8 mouse cellular contexts compared by ENCODE assay signal in genomic region chr2:55818220-55818619, GRCm38 (mm10).
DNase-seq lines count a peak whose midpoint lies in the region; ATAC-seq and TF ChIP-seq lines count a peak whose summit lies in the region.

No protein-coding gene starts in this region.

- H3K27ac ChIP-seq in forebrain, embryonic 13.5 days: peak overlapping the region; percentile 65
- no peak overlapping the region for H3K27ac ChIP-seq in midbrain, postnatal 0 days (ENCODE audit: low read depth, low read length)

- H3K4me2 ChIP-seq in forebrain, embryonic 13.5 days: peak overlapping the region; percentile 46
- no peak overlapping the region for H3K4me2 ChIP-seq in midbrain, postnatal 0 days (ENCODE audit: low read depth, low read length, poor library complexity, severe bottlenecking)

- H3K9ac ChIP-seq in forebrain, embryonic 13.5 days: 0 out of 2 replicates have a peak overlapping the region, but pooled peaks have one; percentile 46
- no peak overlapping the region for H3K9ac ChIP-seq in midbrain, postnatal 0 days (replicated peaks; ENCODE audit: low read length, poor library complexity, severe bottlenecking)

- 0 out of 2 replicates have a peak overlapping the region, but pooled peaks have one; percentile 2 for H3K4me3 ChIP-seq in forebrain, embryonic 13.5 days
- peak overlapping the region; percentile 3; the same call in 1 of the 2 replicates for H3K4me3 ChIP-seq in midbrain, postnatal 0 days (ENCODE audit: low read depth, low read length)

- peak; percentile 8 for DNase-seq in gastrocnemius, postnatal 10 days
- DNase-seq in gastrocnemius, adult 8-10 months (ENCODE audit: low spot score in 2 of 2): no peak
- peak; percentile 71 for DNase-seq in adipocyte (ENCODE audit: low spot score)
- DNase-seq in layer of hippocampus, adult 9-10 months (ENCODE audit: low spot score): peak; percentile 39
- DNase-seq in midbrain, postnatal 0 days (ENCODE audit: low spot score): peak; percentile 76
- DNase-seq in ovary, postnatal 36 days (ENCODE audit: low spot score): no peak

- WGBS in forebrain, embryonic 13.5 days: 4% methylated on average over 7 of the region's 7 CpGs
- WGBS in midbrain, postnatal 0 days: 18% methylated on average over 7 of the region's 7 CpGs

- H3K36me3 ChIP-seq in forebrain, embryonic 13.5 days (ENCODE audit: poor library complexity, severe bottlenecking): no peaks in the 10 kb centered on the region
- H3K36me3 ChIP-seq in midbrain, postnatal 0 days (ENCODE audit: insufficient read depth, low read length): no peaks in the 10 kb centered on the region

- peaks cover 9% of the 10 kb centered on the region; the same call in 1 of the 2 replicates for H3K4me1 ChIP-seq in forebrain, embryonic 13.5 days
- H3K4me1 ChIP-seq in midbrain, postnatal 0 days (ENCODE audit: insufficient read depth, low read length): no peaks in the 10 kb centered on the region

- TF ChIP-seq CTCF in midbrain, postnatal 0 days (IDR thresholded peaks at IDR 0.05): no peak

- no peaks in the 10 kb centered on the region for H3K9me3 ChIP-seq in forebrain, embryonic 13.5 days (replicated peaks)
- no peaks in the 10 kb centered on the region for H3K9me3 ChIP-seq in midbrain, postnatal 0 days (ENCODE audit: low read length)

- no peaks in the 10 kb centered on the region for H3K27me3 ChIP-seq in forebrain, embryonic 13.5 days
- H3K27me3 ChIP-seq in midbrain, postnatal 0 days (ENCODE audit: insufficient read depth, low read length): no peaks in the 10 kb centered on the region

- peak; percentile 96 for ATAC-seq in forebrain, embryonic 13.5 days
- ATAC-seq in midbrain, postnatal 0 days (ENCODE audit: low FRiP score): peak; percentile 60; the same call in 1 of the 2 replicates
- no peak for ATAC-seq in megakaryocyte-erythroid progenitor cell, adult 5-6 weeks (replicated peaks; ENCODE audit: low FRiP score, low TSS enrichment, poor library complexity, severe bottlenecking)

Comparison
In these comparisons a context has a peak if more than half of its experiments do, and no peak if none do; other contexts are left out.
1. DNase-seq: peak in gastrocnemius, postnatal 10 days (single experiment), adipocyte (single experiment), layer of hippocampus, adult 9-10 months (single experiment) and midbrain, postnatal 0 days (single experiment); none in gastrocnemius, adult 8-10 months (0 of 2) and ovary, postnatal 36 days (single experiment).